13 mouse cellular contexts compared by ENCODE assay signal in genomic region chr11:84618576-84618975, GRCm38 (mm10).
DNase-seq lines count a peak whose midpoint lies in the region; ATAC-seq and TF ChIP-seq lines count a peak whose summit lies in the region.
"Had no signal": no experiment of that assay in that cellular context is flagged by ENCODE, and none has a peak within 500 bp of the region (broad histone marks: within the 10 kb centered on the region; RNA-seq: fewer than 3 reads in every experiment).

No protein-coding gene starts in this region.

- TF ChIP-seq CTCF in heart, adult 2 months (IDR thresholded peaks at IDR 0.05): peak; percentile 27; the same call in 1 of the 2 replicates
- TF ChIP-seq CTCF in lung, embryonic 14.5 days (IDR thresholded peaks at IDR 0.05; ENCODE audit: low read depth): peak; percentile 44; the same call in 1 of the 2 replicates
- TF ChIP-seq CTCF in stomach, postnatal 0 days (IDR thresholded peaks at IDR 0.05; ENCODE audit: low read depth): peak; percentile 49

- H3K4me2 ChIP-seq in lung, embryonic 14.5 days: no peak overlapping the region
- H3K4me2 ChIP-seq in stomach, postnatal 0 days (replicated peaks; ENCODE audit: low read depth): no peak overlapping the region
- H3K4me2 ChIP-seq in heart, embryonic 11.5 days: no peak overlapping the region
- H3K4me2 ChIP-seq: heart, embryonic 13.5 days; hindbrain, embryonic 13.5 days; limb, embryonic 15.5 days had no signal

- no peak for TF ChIP-seq POLR2A in heart, adult 2 months (IDR thresholded peaks at IDR 0.05; ENCODE audit: insufficient read depth, low read depth, low read length)

- intact Hi-C loops in heart, adult 2 months (cut with DNase I): no loop called here

- 91% methylated on average over 3 of the region's 3 CpGs for WGBS in heart, adult 2 months
- WGBS in lung, embryonic 14.5 days: 83% methylated on average over 3 of the region's 3 CpGs
- WGBS in stomach, postnatal 0 days: 91% methylated on average over 3 of the region's 3 CpGs
- WGBS in heart, embryonic 11.5 days (ENCODE audit: insufficient replicate concordance): 86% methylated on average over 3 of the region's 3 CpGs

- TF ChIP-seq EP300 in heart, adult 2 months (IDR thresholded peaks at IDR 0.05; ENCODE audit: insufficient read depth, low read depth, low read length): no peak
- no peak for TF ChIP-seq EP300 in stomach, postnatal 0 days (optimal IDR thresholded peaks at IDR 0.05)

- H3K27ac ChIP-seq in heart, adult 2 months: no peak overlapping the region
- no peak overlapping the region for H3K27ac ChIP-seq in lung, embryonic 14.5 days (ENCODE audit: low read depth)
- H3K27ac ChIP-seq in stomach, postnatal 0 days (replicated peaks): no peak overlapping the region
- no peak overlapping the region for H3K27ac ChIP-seq in heart, embryonic 11.5 days (ENCODE audit: low read depth, low read length)
- H3K27ac ChIP-seq: heart, embryonic 13.5 days; hindbrain, embryonic 13.5 days; limb, embryonic 15.5 days had no signal

- no peaks in the 10 kb centered on the region for H3K36me3 ChIP-seq in heart, adult 2 months (ENCODE audit: control insufficient read depth, insufficient read depth, low read length)
- no peaks in the 10 kb centered on the region for H3K36me3 ChIP-seq in lung, embryonic 14.5 days (ENCODE audit: insufficient read depth)
- H3K36me3 ChIP-seq in stomach, postnatal 0 days (ENCODE audit: control insufficient read depth, insufficient read depth, low read length): no peaks in the 10 kb centered on the region
- H3K36me3 ChIP-seq in heart, embryonic 11.5 days (ENCODE audit: control insufficient read depth, insufficient read depth, low read length): no peaks in the 10 kb centered on the region
- H3K36me3 ChIP-seq: heart, embryonic 13.5 days; hindbrain, embryonic 13.5 days; limb, embryonic 15.5 days had no signal

- no peaks in the 10 kb centered on the region for H3K79me2 ChIP-seq in heart, adult 2 months (replicated peaks; ENCODE audit: control insufficient read depth, insufficient read depth, low read length)

- H3K4me3 ChIP-seq in heart, adult 2 months: no peak overlapping the region
- no peak overlapping the region for H3K4me3 ChIP-seq in lung, embryonic 14.5 days (ENCODE audit: low read depth, low read length)
- no peak overlapping the region for H3K4me3 ChIP-seq in stomach, postnatal 0 days (ENCODE audit: low read depth, low read length)
- H3K4me3 ChIP-seq in heart, embryonic 11.5 days (ENCODE audit: low read depth, low read length): no peak overlapping the region
- H3K4me3 ChIP-seq: heart, embryonic 13.5 days; hindbrain, embryonic 13.5 days; limb, embryonic 15.5 days had no signal

- H3K27me3 ChIP-seq in heart, adult 2 months (ENCODE audit: control insufficient read depth, insufficient read depth, low read length): no peaks in the 10 kb centered on the region
- H3K27me3 ChIP-seq in lung, embryonic 14.5 days (ENCODE audit: insufficient read depth, low read length): no peaks in the 10 kb centered on the region
- H3K27me3 ChIP-seq in stomach, postnatal 0 days (ENCODE audit: control insufficient read depth, insufficient read depth, low read length): no peaks in the 10 kb centered on the region
- no peaks in the 10 kb centered on the region for H3K27me3 ChIP-seq in heart, embryonic 11.5 days (ENCODE audit: control insufficient read depth, insufficient read depth, low read length)
- H3K27me3 ChIP-seq: heart, embryonic 13.5 days; limb, embryonic 15.5 days had no signal

- no peak for DNase-seq in heart, adult 2 months
- DNase-seq in heart, adult 8-10 months (ENCODE audit: low spot score): no peak
- DNase-seq in lung, embryonic 14.5 days: peak; percentile 23
- no peak for DNase-seq in lung, postnatal 10 days
- peak; percentile 50 for DNase-seq in WW6 (ENCODE audit: low read depth, low spot score)
- DNase-seq in stomach, postnatal 0 days (ENCODE audit: low spot score): no peak
- DNase-seq: adrenal gland, adult 2 months; kidney, postnatal 10 days had no signal

- no peak overlapping the region for H3K9ac ChIP-seq in heart, adult 2 months (ENCODE audit: low read depth, low read length)
- no peak overlapping the region for H3K9ac ChIP-seq in lung, embryonic 14.5 days
- no peak overlapping the region for H3K9ac ChIP-seq in stomach, postnatal 0 days (ENCODE audit: low read length)
- H3K9ac ChIP-seq in heart, embryonic 11.5 days (ENCODE audit: low read depth, low read length): no peak overlapping the region
- H3K9ac ChIP-seq: heart, embryonic 13.5 days; hindbrain, embryonic 13.5 days; limb, embryonic 15.5 days had no signal

- no peaks in the 10 kb centered on the region for H3K9me3 ChIP-seq in lung, embryonic 14.5 days (ENCODE audit: low read depth, low read length)
- no peaks in the 10 kb centered on the region for H3K9me3 ChIP-seq in stomach, postnatal 0 days (ENCODE audit: control insufficient read depth, low read length)
- H3K9me3 ChIP-seq in heart, embryonic 11.5 days (replicated peaks; ENCODE audit: control insufficient read depth, low read length): no peaks in the 10 kb centered on the region
- H3K9me3 ChIP-seq: heart, embryonic 13.5 days; hindbrain, embryonic 13.5 days; limb, embryonic 15.5 days had no signal

- H3K4me1 ChIP-seq in heart, adult 2 months (ENCODE audit: control insufficient read depth, insufficient read depth, low read length): no peaks in the 10 kb centered on the region
- H3K4me1 ChIP-seq in lung, embryonic 14.5 days (ENCODE audit: insufficient read depth): no peaks in the 10 kb centered on the region
- H3K4me1 ChIP-seq in stomach, postnatal 0 days (replicated peaks; ENCODE audit: control insufficient read depth, insufficient read depth): no peaks in the 10 kb centered on the region
- H3K4me1 ChIP-seq in heart, embryonic 11.5 days (ENCODE audit: control insufficient read depth, insufficient read depth, low read length): no peaks in the 10 kb centered on the region
- H3K4me1 ChIP-seq: heart, embryonic 13.5 days; hindbrain, embryonic 13.5 days; limb, embryonic 15.5 days had no signal

- no peak for ATAC-seq in lung, embryonic 14.5 days (ENCODE audit: insufficient read depth)
- no peak for ATAC-seq in stomach, postnatal 0 days (ENCODE audit: low FRiP score, low TSS enrichment)
- ATAC-seq in frontal cortex, adult (ENCODE audit: low TSS enrichment): no peak
- ATAC-seq in heart, embryonic 11.5 days (replicated peaks; ENCODE audit: insufficient number of reproducible peaks, low FRiP score, low TSS enrichment): no peak

Comparison
In these comparisons a context has a peak if more than half of its experiments do, and no peak if none do; other contexts are left out.
1. DNase-seq: peak in lung, embryonic 14.5 days (single experiment) and WW6 (single experiment); none in heart, adult 2 months (0 of 2), heart, adult 8-10 months (single experiment), lung, postnatal 10 days (single experiment) and stomach, postnatal 0 days (single experiment).
2. Peak in every context shown above with its lines, with median percentiles within 50 percentile points of each other: CTCF ChIP-seq.